Mouse (Mus musculus) heart, embryonic 11.5 days (tissue): ENCODE measurements around the gene Ccdc87. TPM values are rescaled to one million over a fixed set of nuclear protein-coding genes. Genes with fewer than 3 reads are reported as not detected.

ENCODE experiments used
- ATAC-seq: fragments of 200-750 bp; cut with Nextera tagmentation; replicated peaks from 2 replicates; pipeline ENCODE4 v1.8.0; 2017; ENCODE audit warnings: moderate library complexity; ENCODE audit not compliant: insufficient number of reproducible peaks, low FRiP score, low TSS enrichment
- H3K27ac ChIP-seq: fragments of 300-500 bp; sonication (generic); 2 replicates; pipeline ENCODE4 v1.5.1; 2014; ENCODE audit warnings: mild to moderate bottlenecking, low read depth, low read length
- H3K27me3 ChIP-seq: fragments of 300-500 bp; sonication (generic); 2 replicates; pipeline ENCODE4 v1.6.1; 2014; ENCODE audit warnings: mild to moderate bottlenecking, low read length, mixed read lengths; ENCODE audit not compliant: control insufficient read depth, insufficient read depth
- H3K36me3 ChIP-seq: fragments of 300-500 bp; sonication (generic); 2 replicates; pipeline ENCODE4 v1.6.1; 2014; ENCODE audit warnings: mild to moderate bottlenecking, low read length, moderate library complexity, mixed read lengths; ENCODE audit not compliant: control insufficient read depth, insufficient read depth
- H3K4me1 ChIP-seq: fragments of 300-500 bp; sonication (generic); 2 replicates; pipeline ENCODE4 v1.6.1; 2014; ENCODE audit warnings: low read length; ENCODE audit not compliant: control insufficient read depth, insufficient read depth
- H3K4me2 ChIP-seq: fragments of 300-500 bp; sonication (generic); 2 replicates; pipeline ENCODE4 v1.6.1; 2014; ENCODE audit warnings: mild to moderate bottlenecking, moderate library complexity
- H3K4me3 ChIP-seq: fragments of 300-500 bp; sonication (generic); 2 replicates; pipeline ENCODE4 v1.5.1; 2014; ENCODE audit warnings: low read depth, low read length
- H3K9ac ChIP-seq: fragments of 300-500 bp; sonication (generic); 2 replicates; pipeline ENCODE4 v1.6.1; 2014; ENCODE audit warnings: mild to moderate bottlenecking, low read depth, low read length, moderate library complexity
- H3K9me3 ChIP-seq: fragments of 300-500 bp; sonication (generic); replicated peaks from 2 replicates; pipeline ENCODE4 v1.6.1; 2016; ENCODE audit warnings: low read length; ENCODE audit not compliant: control insufficient read depth
- WGBS: fragments of 180-500 bp; shearing (Covaris S2); extraction: QIAGEN DNeasy Blood & Tissue Kit; methylation state at CpG from one replicate; pipeline ENCODE4 v1.1.7; 2014; ENCODE audit not compliant: insufficient replicate concordance; 5-methylcytosine and 5-hydroxymethylcytosine counted together
- polyA plus RNA-seq: library from polyadenylated mRNA; unstranded; fragments of >200 nt; fragmentation: Nextera tagmentation; extraction: Ambion mirVana; gene quantifications from 2 replicates; pipeline ENCODE4 v1.2.1, GENCODE M21; 2014

Ccdc87 gene
- polyA plus RNA-seq, 1 experiment from 2014 or later = not detected

DNA sequence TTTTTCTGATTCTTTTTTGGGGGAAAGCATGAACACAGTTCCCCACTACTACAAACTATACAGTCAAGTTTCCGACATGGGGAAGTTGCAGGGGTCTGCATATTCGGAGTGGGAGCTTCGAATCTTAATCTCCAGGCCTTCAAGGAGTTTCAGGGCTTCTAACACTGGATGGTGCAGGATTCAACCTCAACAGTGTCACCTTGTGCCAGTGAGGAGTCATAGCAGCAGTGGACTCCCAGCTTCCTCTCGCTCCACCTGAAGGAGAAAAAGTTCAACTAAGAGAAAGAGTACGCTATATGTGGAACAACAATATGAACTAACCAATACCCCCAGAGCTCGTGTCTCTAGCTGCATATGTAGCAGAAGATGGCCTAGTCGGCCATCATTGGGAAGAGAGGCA is 8.3 kb downstream of the Ccdc87 start:
- 38% methylated on average over 7 of the region's 7 CpGs for WGBS
- ATAC-seq = no peak
- no peak overlapping the region for H3K4me2 ChIP-seq

DNA sequence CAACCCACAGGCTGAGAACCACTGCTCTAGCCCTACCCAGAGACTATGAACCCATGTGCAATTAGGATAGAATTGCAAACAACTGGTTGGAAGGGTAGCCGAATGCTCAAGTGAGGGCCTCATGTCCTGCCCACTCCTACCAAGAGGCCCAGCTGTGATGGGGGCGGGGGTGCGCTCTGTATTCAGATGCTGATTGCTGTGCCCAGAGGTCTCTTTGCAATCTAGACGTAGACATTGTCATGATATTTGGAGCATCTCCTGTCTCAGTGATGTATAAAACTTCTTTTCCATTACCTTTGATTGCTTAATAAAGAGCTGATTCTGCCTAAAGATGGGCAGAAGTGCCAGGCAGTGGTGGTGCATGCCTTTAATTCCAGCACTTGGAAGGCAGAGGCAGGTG is 10.6 kb downstream of the Ccdc87 start:
- 61% methylated on average over 4 of the region's 4 CpGs for WGBS
- Histone ChIP-seq H3K36me3 (no peaks in the 10 kb centered on the region), H3K4me1 (no peaks in the 10 kb centered on the region; the same call in 1 of the 2 replicates), H3K4me2 (no peak overlapping the region), H3K4me3 (no peak overlapping the region), H3K9ac (no peak overlapping the region), H3K27ac (no peak overlapping the region), H3K27me3 (peaks cover 2% of the 10 kb centered on the region; the same call in 1 of the 2 replicates), H3K9me3 (no peaks in the 10 kb centered on the region)
- ATAC-seq = no peak

More for the DNA sequence above, 8.3 kb downstream of the Ccdc87 start:
- no peak overlapping the region for H3K27ac ChIP-seq
- H3K27me3 ChIP-seq = peaks cover 2% of the 10 kb centered on the region; the same call in 1 of the 2 replicates
- no peak overlapping the region for H3K9ac ChIP-seq
- H3K36me3 ChIP-seq = no peaks in the 10 kb centered on the region
- no peaks in the 10 kb centered on the region for H3K9me3 ChIP-seq
- H3K4me3 ChIP-seq = no peak overlapping the region
- H3K4me1 ChIP-seq = no peaks in the 10 kb centered on the region

DNA sequence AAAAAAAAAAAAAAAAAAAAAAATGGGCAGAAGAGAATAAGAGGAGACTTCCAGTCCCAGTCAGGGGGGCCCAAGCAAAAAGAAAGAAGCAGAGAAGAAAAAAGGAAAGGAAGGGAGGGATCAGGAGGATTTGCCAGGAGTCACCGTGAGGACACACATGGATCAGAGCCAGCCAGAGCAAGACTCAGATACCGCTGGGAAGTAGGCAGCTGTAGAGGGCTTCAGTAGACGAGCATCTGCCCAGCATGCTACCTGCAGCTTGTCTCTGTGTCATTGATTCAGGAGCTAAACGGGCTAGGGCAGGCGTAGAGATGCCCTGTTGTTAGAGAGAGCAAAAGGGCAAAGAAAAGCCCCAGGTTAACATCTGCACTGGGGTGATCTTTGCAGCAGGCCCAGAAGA is 11.1 kb downstream of the Ccdc87 start:
- ATAC-seq = no peak

DNA sequence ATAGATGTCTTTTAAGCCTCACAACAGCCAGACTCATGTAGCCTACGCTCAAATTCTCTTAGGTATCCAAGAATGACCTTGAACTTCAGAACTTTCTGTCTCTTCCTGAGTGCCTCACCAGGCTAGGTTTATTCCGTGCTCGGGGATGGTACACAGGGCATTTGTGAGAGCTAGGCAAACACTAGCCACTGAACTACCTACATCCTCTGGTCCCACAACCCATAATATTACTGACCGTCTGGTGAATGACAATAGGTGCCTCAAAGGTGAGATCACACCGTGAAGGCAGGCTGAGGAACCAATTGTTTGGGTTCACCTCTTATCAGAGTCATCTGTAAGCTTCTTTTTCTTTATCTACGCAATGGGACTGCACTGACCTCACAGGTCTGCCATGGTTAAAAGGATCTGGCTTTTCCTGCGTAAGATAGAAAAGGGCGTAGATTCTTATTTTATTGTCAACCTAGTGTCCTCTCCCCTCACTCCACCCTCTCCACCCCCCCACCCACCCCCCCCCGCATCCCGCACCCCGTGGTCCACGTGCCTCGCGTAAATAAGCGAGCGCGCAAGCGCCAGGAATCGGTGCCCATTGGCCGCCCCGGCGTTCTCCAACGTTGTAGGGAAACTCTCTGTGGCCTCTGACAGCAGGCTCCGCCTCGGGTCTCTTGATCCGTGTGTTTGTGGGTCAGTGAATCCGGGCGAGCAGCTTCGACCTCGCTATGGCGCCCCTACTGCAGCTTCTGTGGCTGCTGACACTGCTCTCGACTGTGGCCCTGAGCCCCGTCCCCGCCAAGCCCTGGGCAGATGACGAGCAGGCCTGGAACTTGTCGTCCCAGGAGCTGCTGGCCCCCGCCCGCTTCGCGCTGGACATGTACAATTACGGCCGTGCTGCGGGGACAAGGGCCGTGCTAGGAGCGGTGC is 15.6 kb downstream of the Ccdc87 start, which contains the start of gene Ctsf:
Ctsf (plus strand) TSS at position 579 of the 918 bp plus-strand sequence.
- no peak within 1 kb of the TSS for H3K27ac ChIP-seq
- H3K4me1 ChIP-seq = peaks cover 2% of the 10 kb centered on the region; the same call in 1 of the 2 replicates
- WGBS = 3% methylated on average over 45 of the region's 45 CpGs
- ATAC-seq = peak; percentile 68; the same call in 1 of the 2 replicates
- H3K9ac ChIP-seq = peak within 1 kb of the TSS; percentile 75
- H3K4me2 ChIP-seq = peak within 1 kb of the TSS; percentile 95
- H3K9me3 ChIP-seq = no peaks in the 10 kb centered on the region
- H3K27me3 ChIP-seq = peaks cover 2% of the 10 kb centered on the region; the same call in 1 of the 2 replicates
- peak within 1 kb of the TSS; percentile 59 for H3K4me3 ChIP-seq
- H3K36me3 ChIP-seq = no peaks in the 10 kb centered on the region

More for the DNA sequence above, 11.1 kb downstream of the Ccdc87 start:
- Histone ChIP-seq H3K9ac (no peak overlapping the region), H3K4me3 (no peak overlapping the region), H3K36me3 (no peaks in the 10 kb centered on the region), H3K4me2 (no peak overlapping the region), H3K9me3 (no peaks in the 10 kb centered on the region), H3K4me1 (no peaks in the 10 kb centered on the region; the same call in 1 of the 2 replicates), H3K27me3 (peaks cover 2% of the 10 kb centered on the region; the same call in 1 of the 2 replicates), H3K27ac (no peak overlapping the region)
- 48% methylated on average over 5 of the region's 5 CpGs for WGBS

DNA sequence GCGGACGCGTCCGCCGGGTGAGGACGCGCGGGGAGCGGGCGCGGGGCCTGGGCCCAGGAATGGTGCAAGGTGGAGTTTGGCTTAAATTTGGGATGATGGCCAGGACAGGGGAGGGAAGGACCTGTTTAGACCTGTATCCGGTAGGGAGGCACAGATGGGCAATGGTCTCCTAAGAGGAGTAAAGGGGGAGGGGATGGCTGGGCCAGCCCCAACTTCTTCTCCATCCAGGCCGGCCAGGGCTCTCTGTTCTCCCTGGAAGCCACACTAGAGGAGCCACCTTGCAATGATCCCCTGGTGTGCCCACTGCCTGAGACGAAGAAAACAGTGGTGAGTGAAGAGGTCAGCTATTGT is 16.3 kb downstream of the Ccdc87 start:
- H3K36me3 ChIP-seq = no peaks in the 10 kb centered on the region
- peak overlapping the region; percentile 95 for H3K4me2 ChIP-seq
- no peaks in the 10 kb centered on the region for H3K9me3 ChIP-seq
- peaks cover under 1% of the 10 kb centered on the region; the same call in 1 of the 2 replicates for H3K27me3 ChIP-seq
- H3K9ac ChIP-seq = peak overlapping the region; percentile 75
- 3% methylated on average over 14 of the region's 14 CpGs for WGBS
- ATAC-seq = 0 out of 2 replicates have a peak, but pooled peaks have one; percentile 5
- peaks cover 2% of the 10 kb centered on the region; the same call in 1 of the 2 replicates for H3K4me1 ChIP-seq
- H3K4me3 ChIP-seq = peak overlapping the region; percentile 59
- H3K27ac ChIP-seq = no peak overlapping the region

DNA sequence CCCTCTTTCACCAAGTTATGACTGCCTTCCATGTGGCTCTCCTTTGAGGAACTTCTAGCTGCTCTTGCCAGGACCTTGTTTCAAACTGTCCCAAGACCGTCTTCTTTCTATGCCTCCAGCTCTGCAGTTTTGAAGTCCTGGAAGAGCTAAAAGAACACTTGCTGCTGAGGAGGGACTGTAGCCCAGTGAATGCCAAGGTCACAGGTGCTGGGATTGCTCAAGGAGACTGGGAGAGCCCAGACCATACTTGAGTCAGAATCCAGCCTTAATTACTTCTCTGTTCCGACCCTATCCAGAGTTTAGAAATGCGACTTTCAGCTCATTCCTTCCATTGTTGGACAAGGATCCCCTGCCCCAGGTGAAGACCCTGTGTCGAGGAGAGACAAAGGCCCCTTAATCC is 16.8 kb downstream of the Ccdc87 start:
- Histone ChIP-seq H3K9ac (no peak overlapping the region), H3K27me3 (no peaks in the 10 kb centered on the region), H3K4me2 (peak overlapping the region; percentile 95; the same call in 1 of the 2 replicates), H3K4me1 (peaks cover 2% of the 10 kb centered on the region; the same call in 1 of the 2 replicates), H3K9me3 (no peaks in the 10 kb centered on the region), H3K4me3 (peak overlapping the region; percentile 59), H3K27ac (no peak overlapping the region), H3K36me3 (no peaks in the 10 kb centered on the region)
- 73% methylated on average over 4 of the region's 4 CpGs for WGBS
- ATAC-seq = no peak

DNA sequence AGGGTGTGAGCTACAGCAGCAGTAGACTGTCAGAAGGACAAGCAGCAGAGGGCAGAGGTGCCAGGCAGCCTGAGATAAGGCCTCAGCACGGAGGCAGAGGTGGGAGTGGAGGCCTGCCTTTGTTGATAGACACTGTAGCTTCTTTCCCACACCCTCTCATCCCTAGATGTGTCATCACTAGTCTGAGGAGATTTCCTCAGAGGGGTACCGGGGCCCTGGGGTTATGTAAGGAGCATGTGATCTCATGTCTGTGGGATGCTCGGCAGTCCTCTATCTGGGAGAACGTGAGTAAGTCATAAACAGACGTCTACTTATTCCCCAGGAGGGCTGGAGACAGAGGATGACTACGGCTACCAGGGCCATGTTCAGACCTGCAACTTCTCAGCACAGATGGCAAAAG is 19.9 kb downstream of the Ccdc87 start:
- WGBS = 32% methylated on average over 6 of the region's 6 CpGs
- H3K4me2 ChIP-seq = no peak overlapping the region
- H3K9me3 ChIP-seq = no peaks in the 10 kb centered on the region
- no peak overlapping the region for H3K27ac ChIP-seq
- H3K9ac ChIP-seq = no peak overlapping the region
- ATAC-seq = peak; percentile 56
- no peak overlapping the region for H3K4me3 ChIP-seq
- no peaks in the 10 kb centered on the region for H3K36me3 ChIP-seq
- H3K4me1 ChIP-seq = peaks cover 2% of the 10 kb centered on the region; the same call in 1 of the 2 replicates
- no peaks in the 10 kb centered on the region for H3K27me3 ChIP-seq

DNA sequence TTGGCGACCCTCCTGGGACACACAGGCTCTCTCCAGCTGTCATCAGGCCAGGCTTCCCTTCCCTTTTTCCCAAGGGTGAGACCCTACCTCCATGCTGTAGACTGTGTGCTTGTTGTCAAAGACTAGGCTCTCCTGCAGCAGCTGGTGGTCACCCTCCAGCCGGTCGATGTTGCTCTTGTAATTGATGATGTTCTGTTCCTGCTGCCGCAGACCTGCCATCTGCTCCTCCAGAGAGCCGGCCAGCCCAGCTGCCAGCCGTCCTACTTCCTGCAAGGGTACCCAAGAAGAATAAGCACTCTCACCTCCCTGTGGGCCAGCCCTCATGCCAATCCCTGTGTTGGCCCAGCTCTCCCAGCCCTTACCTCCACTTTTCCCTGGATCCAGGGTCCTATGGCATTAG is 23.9 kb downstream of the Ccdc87 start:
- no peak overlapping the region for H3K4me2 ChIP-seq
- H3K36me3 ChIP-seq = no peaks in the 10 kb centered on the region
- H3K9me3 ChIP-seq = no peaks in the 10 kb centered on the region
- peaks cover 15% of the 10 kb centered on the region for H3K27me3 ChIP-seq
- H3K27ac ChIP-seq = no peak overlapping the region
- WGBS = 77% methylated on average over 6 of the region's 6 CpGs
- no peaks in the 10 kb centered on the region for H3K4me1 ChIP-seq
- no peak overlapping the region for H3K4me3 ChIP-seq
- no peak overlapping the region for H3K9ac ChIP-seq
- ATAC-seq = no peak
